Mouse (Mus musculus) hindlimb bud, embryonic 11.5 days (tissue): ENCODE data around the gene Ogfrl1.
"Not testable (repeated sequence)": the region's sequence is repeated elsewhere in the genome, so short reads cannot be mapped to it uniquely, and the experiment has no call there.

Source experiments
- DNase-seq: peaks from one replicate; pipeline ENCODE4 v3.0.0-alpha.2; 2012; ENCODE audit warnings: low read depth, low spot score; ENCODE audit errors: extremely low spot score

Ogfrl1 gene

GRCm38 (mm10) chr1:23397623-23398022, at the start of gene Ogfrl1:
Gene Ogfrl1 (minus strand): TSS chr1:23397772.
- no peak for DNase-seq

DNA sequence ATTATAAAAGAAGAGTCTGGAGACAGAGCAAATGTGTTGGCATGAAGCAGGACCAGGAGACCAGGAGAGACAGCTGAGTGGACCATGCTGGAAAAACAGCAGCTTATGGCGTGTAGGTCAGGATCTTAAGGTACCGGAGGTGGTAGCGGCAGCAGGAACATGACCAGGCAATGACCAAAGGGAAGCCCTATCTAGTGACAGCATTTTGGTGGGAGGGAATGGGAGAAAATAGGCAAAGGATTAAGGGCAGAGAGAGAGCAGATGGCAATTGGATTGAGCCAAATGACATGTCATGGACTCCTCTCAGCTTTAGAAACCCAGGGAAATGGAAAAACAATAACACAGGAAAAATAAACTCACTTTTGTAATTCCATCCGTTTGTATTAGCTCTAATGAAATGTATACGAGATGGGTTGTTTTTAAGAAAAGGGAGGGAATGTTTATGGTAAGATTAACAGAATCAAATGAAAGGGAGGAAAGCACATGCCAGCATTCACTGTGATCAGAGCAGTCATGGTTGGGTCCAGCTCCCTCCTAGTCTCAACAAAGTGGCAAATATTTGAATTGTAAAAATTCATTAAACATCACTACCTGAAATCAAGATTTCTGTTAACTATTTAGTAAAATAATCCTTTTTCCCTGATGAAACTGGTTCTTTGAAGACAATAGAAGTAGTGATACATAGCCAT, 48.3 kb upstream of the Ogfrl1 start:
- no peak for DNase-seq

GRCm38 (mm10) chr1:23433612-23434011, 36.0 kb upstream of the Ogfrl1 start:
- DNase-seq = no peak

- DNase-seq = no peak
These were observed 28.9 kb upstream of the Ogfrl1 start for GRCm38 (mm10) chr1:23426447-23426846.

DNA sequence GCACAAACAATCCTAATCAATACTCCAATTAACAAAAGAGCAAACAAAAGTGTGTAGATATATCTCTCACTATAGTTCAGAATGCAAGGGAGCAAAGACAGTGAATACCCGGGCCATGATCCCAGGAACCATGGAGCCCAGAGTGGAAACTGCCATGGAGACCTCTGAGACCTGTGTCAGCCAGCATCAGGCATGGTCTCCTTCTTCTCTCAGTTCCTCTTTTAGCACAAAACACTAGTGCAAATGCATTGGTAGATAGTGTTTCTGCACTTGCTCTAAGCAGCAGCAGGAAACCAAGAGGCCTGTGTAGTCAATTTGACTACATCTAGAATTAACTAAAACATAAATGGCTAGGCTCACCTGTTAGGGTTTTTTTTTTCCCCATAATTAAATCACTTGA, 21.4 kb upstream of the Ogfrl1 start:
- no peak for DNase-seq

DNA sequence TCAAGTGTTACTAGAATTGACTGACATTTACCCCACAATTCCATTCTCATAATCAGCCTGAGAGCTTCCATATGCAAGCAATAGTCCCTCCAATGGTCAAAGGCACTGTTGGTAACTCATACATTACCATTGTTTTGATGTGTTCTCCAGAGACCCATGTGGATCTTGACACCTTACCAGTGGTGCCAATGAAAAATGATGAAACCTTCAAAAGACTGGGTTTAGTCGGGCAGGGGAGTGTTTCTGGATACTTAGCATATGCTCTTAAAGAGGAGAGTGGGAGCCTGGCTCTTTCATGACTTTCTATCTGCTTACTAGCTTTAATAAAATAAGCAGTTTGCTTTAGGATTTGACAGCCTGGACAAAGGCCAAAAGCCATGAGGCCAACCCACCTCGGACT, 20.5 kb upstream of the Ogfrl1 start:
- no peak for DNase-seq

DNA sequence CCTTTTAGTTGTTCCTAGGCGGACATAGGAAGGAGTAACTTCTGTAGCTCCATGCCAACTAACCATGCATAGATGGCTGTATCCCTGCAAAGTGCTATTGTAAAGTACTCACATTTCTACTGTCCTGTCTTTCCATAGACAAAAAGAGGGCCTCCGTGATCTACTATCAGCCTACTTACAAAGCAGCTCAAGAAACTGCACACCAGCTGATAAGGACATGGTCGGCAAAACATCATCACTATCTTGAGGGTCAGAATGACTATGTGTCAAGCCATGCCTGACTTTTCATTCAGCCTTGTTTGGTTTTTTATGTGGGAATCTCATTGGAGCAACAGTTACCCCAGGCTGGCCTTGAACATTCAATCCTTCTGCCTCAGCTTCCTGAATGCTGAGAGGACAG, 20.0 kb upstream of the Ogfrl1 start:
- no peak for DNase-seq

GRCm38 (mm10) chr1:23411533-23411932, 14.0 kb upstream of the Ogfrl1 start:
- DNase-seq = no peak

- no peak for DNase-seq
These were observed 12.4 kb upstream of the Ogfrl1 start for GRCm38 (mm10) chr1:23409960-23410359.

DNA sequence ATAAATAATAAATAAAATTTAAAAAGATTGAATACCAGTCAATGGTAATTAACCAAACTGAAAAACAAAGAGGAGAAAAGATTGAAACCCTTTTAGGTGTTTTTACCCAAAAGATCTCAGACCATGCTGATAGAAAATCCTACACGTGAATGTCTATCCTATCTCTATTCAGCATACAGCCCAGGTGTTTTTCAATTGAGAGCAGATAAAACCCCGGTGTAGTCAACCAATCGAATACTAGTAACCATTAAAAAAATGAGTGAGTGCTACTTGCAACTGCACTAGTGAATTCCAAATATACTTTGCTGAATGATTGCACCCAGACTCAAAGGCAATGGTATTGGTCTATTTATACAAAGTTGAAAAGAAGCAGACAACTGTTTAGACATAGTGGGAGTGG, 4.8 kb upstream of the Ogfrl1 start:
- no peak for DNase-seq

- no peak for DNase-seq
These were observed 2.0 kb upstream of the Ogfrl1 start for GRCm38 (mm10) chr1:23399552-23399951.

DNA sequence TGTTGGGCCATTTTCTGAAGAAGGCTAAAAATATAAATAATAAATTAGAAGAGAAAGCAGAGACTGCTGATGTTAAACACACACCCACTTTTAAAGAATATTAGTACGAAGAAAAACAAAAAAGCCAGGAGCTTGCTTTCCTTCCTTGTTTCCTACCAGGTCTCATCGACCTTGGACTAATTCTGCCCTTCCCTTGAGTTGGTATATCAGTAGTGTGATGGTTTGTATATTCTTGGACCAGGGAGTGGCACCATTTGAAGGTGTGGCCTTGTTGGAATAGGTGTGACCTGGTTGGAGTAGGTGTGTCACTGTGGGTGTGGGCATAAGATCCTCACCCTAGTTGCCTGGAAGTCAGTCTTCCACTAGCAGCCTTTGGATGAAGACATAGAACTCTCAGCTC, 3.2 kb downstream of the Ogfrl1 start:
- DNase-seq = not testable (repeated sequence)

DNA sequence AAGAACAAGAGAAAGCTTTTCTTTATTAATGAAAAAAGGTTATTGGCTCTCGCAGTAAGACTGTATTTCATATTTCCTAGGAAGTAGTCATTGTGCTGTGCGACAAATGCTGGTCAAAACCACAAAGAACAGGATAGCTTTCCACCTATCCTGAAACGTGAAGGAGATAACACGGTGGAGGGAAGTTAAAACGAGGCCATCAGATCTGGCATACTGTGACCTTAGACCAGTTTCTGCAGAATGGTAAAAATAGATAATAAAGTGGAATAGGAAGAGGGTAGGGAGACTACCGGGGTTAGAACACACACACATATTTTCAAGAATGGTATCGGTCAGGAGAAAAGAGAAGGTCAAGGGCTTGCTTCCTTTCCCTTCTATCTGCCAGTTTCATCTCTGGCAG, 5.8 kb downstream of the Ogfrl1 start:
- DNase-seq = no peak

GRCm38 (mm10) chr1:23384326-23384725, 13.2 kb downstream of the Ogfrl1 start:
- DNase-seq = no peak

GRCm38 (mm10) chr1:23382806-23383653, 14.5 kb downstream of the Ogfrl1 start:
- peak; percentile 57 for DNase-seq

DNA sequence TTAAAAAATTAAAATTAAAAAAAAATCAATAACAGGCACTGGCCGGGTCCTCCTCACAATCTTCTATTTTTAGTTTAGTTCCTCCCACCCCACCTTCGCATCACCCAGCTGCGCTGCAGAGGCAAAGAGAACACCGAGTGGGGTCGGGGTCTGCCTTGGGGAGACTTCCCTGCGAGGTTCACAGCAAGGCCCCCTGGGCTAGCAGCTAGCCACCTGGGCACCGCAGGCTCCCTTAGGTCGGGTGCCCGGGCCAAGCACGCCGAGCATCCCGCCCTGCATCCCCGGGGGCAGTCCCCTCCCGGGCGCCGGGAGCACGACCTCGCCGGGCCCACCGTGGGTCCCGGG, 15.1 kb downstream of the Ogfrl1 start:
- DNase-seq = no peak

DNA sequence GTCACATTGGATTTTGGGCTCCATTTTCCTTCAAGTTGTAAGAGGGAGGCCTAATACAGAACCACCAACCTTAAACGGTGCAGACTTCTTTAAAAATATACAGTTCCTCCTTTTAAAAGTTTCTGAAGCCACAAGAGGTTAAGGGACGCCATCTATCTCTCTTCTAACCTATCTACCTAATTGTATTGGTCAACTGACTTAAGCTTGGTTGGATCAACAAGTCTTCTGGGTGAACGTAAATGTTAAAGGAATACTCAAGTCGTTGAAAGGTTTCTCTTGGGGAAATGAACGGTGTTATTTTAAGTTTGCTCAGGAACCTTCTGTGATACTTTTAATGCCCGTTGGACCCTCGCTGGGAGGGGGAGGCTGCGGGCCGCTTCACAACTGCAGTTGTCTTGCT, 15.5 kb downstream of the Ogfrl1 start:
- no peak for DNase-seq

DNA sequence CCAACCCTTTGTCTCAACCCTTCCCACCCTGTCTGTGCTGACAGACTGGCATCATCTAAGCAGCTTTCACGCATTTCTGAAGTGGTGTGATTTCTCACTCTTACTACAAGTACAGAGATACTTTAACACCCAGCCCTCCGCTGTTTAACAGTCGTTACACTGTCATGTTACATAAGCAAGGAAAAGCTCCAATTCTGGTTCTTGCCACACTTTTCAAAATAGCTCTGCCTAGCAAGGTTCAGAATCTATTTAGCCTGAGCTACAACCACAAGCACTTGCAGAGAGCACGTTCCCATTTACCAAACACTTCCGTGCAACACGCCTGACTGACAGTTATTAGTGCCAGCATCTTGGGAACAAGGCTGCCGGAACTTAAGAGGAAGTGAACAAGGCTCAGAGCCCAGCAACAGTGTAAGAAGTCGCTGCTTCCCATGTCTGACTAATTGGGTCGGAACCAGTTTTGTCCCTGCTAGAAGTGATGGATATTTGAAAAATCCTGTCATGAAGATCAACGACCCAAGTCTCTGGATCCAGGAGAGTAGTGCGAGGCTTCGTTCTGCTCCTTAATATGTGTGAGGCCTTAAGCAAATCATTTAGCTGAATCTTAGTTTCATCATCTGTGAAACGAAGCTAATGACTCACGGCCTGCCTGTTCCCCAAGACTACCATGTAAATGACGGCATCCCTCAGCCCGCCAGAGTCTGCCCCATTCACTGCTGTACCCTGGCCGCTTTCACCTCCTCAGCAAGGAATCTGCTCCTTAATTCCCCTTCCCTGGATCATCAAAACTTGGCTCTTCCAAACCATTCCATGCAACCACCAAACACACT, 17.4 kb downstream of the Ogfrl1 start:
- DNase-seq = no peak

GRCm38 (mm10) chr1:23379321-23379720, 18.3 kb downstream of the Ogfrl1 start:
- no peak for DNase-seq

DNA sequence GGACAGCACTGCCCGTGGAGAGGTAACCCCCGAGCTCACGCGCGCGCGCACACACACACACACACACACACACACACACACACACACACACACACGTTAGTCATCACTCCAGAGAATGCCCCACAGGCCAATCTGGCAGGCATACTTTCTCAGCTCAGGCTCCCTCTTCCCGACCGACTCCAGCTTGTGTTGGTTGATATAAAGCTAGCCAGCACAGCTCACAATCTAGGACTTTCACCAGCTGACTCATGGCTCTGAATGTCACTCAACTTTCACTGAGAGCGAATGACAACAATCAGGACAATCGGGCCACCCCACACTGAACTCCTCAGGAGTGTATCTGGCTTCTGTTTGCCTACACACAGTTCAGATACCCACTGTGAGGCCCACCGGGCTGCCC, 20.0 kb downstream of the Ogfrl1 start:
- DNase-seq = no peak

- no peak for DNase-seq
These were observed 23.4 kb downstream of the Ogfrl1 start for GRCm38 (mm10) chr1:23374156-23374555.

DNA sequence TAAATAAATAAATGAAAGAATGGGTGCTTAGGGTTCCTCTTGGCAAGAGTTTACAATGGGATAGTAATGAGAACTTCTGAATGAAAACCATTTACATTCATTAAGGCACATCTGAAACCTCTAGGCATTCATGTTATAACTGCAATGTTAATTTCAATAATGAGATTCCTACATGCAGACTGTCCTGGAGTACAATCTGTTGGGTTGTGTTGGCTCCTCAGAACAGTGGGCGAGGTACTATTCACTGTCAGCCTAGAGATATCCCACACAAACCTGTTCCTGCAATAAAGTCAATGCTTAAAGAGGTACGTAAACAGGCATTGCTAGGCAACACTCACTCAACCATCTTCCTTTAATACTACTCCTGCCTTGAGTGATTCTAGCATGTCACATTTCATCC, 32.0 kb downstream of the Ogfrl1 start:
- DNase-seq = no peak
